Mouse (Mus musculus) heart, embryonic 15.5 days (tissue): ENCODE measurements around the gene Itga9. TPM values are rescaled to one million over a fixed set of nuclear protein-coding genes. Genes with fewer than 3 reads are reported as not detected.

Source experiments
- ATAC-seq: fragments of 200-750 bp; cut with Nextera tagmentation; replicated peaks from 2 replicates; pipeline ENCODE4 v1.8.0; 2017; ENCODE audit warnings: low read depth, moderate TSS enrichment; ENCODE audit not compliant: insufficient number of reproducible peaks, insufficient read depth, low FRiP score
- H3K27ac ChIP-seq: fragments of 300-500 bp; sonication (generic); 2 replicates; pipeline ENCODE4 v1.5.1; 2015; ENCODE audit warnings: mild to moderate bottlenecking, inconsistent platforms
- H3K27me3 ChIP-seq: fragments of 300-500 bp; sonication (generic); 2 replicates; pipeline ENCODE4 v1.6.1; 2015; ENCODE audit warnings: inconsistent platforms
- H3K36me3 ChIP-seq: fragments of 300-500 bp; sonication (generic); 2 replicates; pipeline ENCODE4 v1.6.1; 2015; ENCODE audit warnings: mild to moderate bottlenecking, inconsistent platforms
- H3K4me1 ChIP-seq: fragments of 300-500 bp; sonication (generic); replicated peaks from 2 replicates; pipeline ENCODE4 v1.6.1; 2015; ENCODE audit warnings: inconsistent platforms
- H3K4me2 ChIP-seq: fragments of 300-500 bp; sonication (generic); 2 replicates; pipeline ENCODE4 v1.6.1; 2015; ENCODE audit warnings: inconsistent platforms, mild to moderate bottlenecking, moderate library complexity
- H3K4me3 ChIP-seq: fragments of 300-500 bp; sonication (generic); 2 replicates; pipeline ENCODE4 v1.5.1; 2015; ENCODE audit warnings: mild to moderate bottlenecking, inconsistent platforms
- H3K9ac ChIP-seq: fragments of 300-500 bp; sonication (generic); 2 replicates; pipeline ENCODE4 v1.6.1; 2015; ENCODE audit warnings: mild to moderate bottlenecking, inconsistent platforms
- H3K9me3 ChIP-seq: fragments of 300-500 bp; sonication (generic); replicated peaks from 2 replicates; pipeline ENCODE4 v1.6.1; 2016; ENCODE audit warnings: inconsistent platforms
- WGBS: fragments of 180-500 bp; shearing (Covaris S2); methylation state at CpG from one replicate; pipeline ENCODE4 v1.1.7; 2015; ENCODE audit warnings: mixed read lengths; 5-methylcytosine and 5-hydroxymethylcytosine counted together
- polyA plus RNA-seq: library from polyadenylated mRNA; unstranded; fragments of >200 nt; fragmentation: Nextera tagmentation; extraction: Ambion mirVana; gene quantifications from 2 replicates; pipeline ENCODE4 v1.2.1, GENCODE M21; 2015

Gene Itga9
- polyA plus RNA-seq, 1 experiment from 2014 or later = 12.0 TPM

DNA sequence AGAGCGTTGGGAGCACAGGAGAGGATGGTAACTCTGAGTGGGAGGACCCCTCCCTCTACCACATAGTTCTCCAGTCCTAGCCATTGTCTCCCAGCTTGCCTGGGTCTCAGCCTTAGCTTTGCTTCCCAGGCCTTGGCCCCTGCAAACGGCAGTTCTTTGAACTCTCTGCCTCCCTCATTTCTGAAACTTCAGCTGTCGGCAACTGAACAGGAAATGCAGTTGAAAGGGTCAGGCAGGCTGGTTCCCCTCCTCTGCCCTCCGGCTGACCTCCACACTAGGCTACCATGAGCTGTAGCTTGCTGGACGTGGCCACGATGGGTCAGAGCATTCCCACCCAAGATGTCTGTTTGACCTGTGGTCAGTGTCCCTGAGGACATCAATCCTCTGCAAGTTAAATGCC lies 48.5 kb downstream of the Itga9 start:
- Histone ChIP-seq H3K36me3 (peaks cover 7% of the 10 kb centered on the region; the same call in 1 of the 2 replicates), H3K27me3 (no peaks in the 10 kb centered on the region), H3K4me3 (no peak overlapping the region), H3K9me3 (no peaks in the 10 kb centered on the region), H3K9ac (no peak overlapping the region), H3K4me2 (no peak overlapping the region), H3K4me1 (peaks cover 19% of the 10 kb centered on the region), H3K27ac (0 out of 2 replicates have a peak overlapping the region, but pooled peaks have one; percentile 20)
- WGBS = 24% methylated on average over 6 of the region's 6 CpGs
- no peak for ATAC-seq

DNA sequence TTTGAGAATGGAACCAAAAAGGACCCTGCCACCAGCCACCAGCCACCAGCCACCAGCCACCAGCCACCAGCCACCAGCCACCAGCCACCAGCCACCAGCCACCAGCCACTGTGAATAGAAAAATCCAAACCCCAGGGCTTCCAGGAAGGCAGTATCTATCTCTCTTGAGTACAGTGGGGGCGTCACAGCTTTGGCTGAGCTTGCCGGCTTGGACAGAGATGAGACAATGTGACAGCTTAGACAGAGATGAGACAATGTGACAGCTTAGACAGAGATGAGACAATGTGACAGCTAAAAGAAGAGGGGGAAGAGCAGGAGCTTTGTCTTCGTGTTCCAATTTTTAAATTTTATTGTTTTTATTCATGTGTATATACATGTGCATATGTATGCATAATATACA lies 49.2 kb downstream of the Itga9 start:
- Histone ChIP-seq H3K4me2 (no peak overlapping the region), H3K4me3 (no peak overlapping the region), H3K36me3 (peaks cover 7% of the 10 kb centered on the region; the same call in 1 of the 2 replicates), H3K27me3 (no peaks in the 10 kb centered on the region), H3K9me3 (no peaks in the 10 kb centered on the region), H3K9ac (no peak overlapping the region), H3K4me1 (peaks cover 19% of the 10 kb centered on the region), H3K27ac (no peak overlapping the region)
- ATAC-seq = no peak
- 62% methylated on average over 3 of the region's 3 CpGs for WGBS

DNA sequence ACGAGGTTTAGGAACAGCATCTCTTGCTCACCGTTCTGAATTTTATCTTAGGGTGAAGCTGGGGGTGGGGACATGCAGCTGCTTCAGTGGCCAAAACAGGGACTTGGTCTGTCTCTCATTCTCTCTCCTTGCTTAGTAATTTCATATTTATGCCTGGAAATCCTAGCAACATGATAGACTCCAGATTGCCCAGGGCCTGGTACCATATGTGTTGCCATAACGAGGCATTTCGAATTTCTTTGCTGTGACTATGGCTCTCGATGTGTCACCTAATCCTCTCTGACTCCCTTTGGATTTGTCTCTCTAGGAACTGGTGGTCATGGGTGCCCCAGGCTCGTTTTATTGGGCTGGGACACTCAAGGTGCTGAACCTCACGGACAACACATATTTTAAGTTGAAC lies 51.7 kb downstream of the Itga9 start:
- WGBS = 82% methylated on average over 7 of the region's 7 CpGs
- ATAC-seq = no peak

GRCm38 (mm10) chr9:118659809-118660208 lies 53.3 kb downstream of the Itga9 start:
- Histone ChIP-seq H3K4me1 (peaks cover 6% of the 10 kb centered on the region), H3K9ac (no peak overlapping the region), H3K4me2 (no peak overlapping the region), H3K36me3 (peaks cover 22% of the 10 kb centered on the region), H3K27ac (no peak overlapping the region), H3K4me3 (no peak overlapping the region), H3K27me3 (no peaks in the 10 kb centered on the region), H3K9me3 (no peaks in the 10 kb centered on the region)
- ATAC-seq = no peak
- 76% methylated on average over 5 of the region's 5 CpGs for WGBS

More for the DNA sequence above, 51.7 kb downstream of the Itga9 start:
- Histone ChIP-seq H3K9me3 (no peaks in the 10 kb centered on the region), H3K9ac (no peak overlapping the region), H3K4me3 (no peak overlapping the region), H3K27ac (no peak overlapping the region), H3K27me3 (no peaks in the 10 kb centered on the region), H3K4me2 (no peak overlapping the region), H3K4me1 (peaks cover 9% of the 10 kb centered on the region), H3K36me3 (peaks cover 9% of the 10 kb centered on the region; the same call in 1 of the 2 replicates)

- 44% methylated on average over 7 of the region's 7 CpGs for WGBS
- H3K36me3 ChIP-seq = peaks cover 22% of the 10 kb centered on the region
- H3K27ac ChIP-seq = no peak overlapping the region
- no peak overlapping the region for H3K9ac ChIP-seq
- no peak overlapping the region for H3K4me2 ChIP-seq
- no peak for ATAC-seq
- H3K27me3 ChIP-seq = no peaks in the 10 kb centered on the region
- H3K4me3 ChIP-seq = no peak overlapping the region
- H3K4me1 ChIP-seq = peaks cover 2% of the 10 kb centered on the region
- no peaks in the 10 kb centered on the region for H3K9me3 ChIP-seq
Observed at GRCm38 (mm10) chr9:118660259-118660658, 53.8 kb downstream of the Itga9 start.

GRCm38 (mm10) chr9:118662026-118662425 lies 55.5 kb downstream of the Itga9 start:
- H3K36me3 ChIP-seq = peaks cover 29% of the 10 kb centered on the region

DNA sequence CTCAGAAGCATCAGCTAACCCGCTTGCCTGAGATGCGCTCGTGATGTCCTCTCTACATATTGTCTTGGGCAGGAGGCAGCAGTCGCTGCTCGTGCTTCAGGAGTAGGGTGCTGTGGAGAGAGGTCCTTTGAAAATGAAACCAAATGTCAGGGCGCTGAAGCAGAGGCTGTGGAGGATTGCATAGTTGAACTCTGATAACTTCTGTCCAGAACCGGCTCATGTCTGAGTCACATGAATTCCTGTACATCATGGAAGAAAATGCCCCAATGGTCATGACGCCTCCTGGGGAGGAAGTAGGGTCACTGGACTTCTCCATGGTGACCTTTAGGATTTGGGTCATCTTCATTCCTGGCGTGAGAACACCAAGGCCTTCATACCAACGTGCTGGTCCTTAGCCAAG lies 56.0 kb downstream of the Itga9 start:
- H3K27ac ChIP-seq = no peak overlapping the region
- no peaks in the 10 kb centered on the region for H3K27me3 ChIP-seq
- H3K9me3 ChIP-seq = no peaks in the 10 kb centered on the region
- no peak overlapping the region for H3K9ac ChIP-seq
- no peaks in the 10 kb centered on the region for H3K4me1 ChIP-seq
- no peak overlapping the region for H3K4me3 ChIP-seq
- no peak overlapping the region for H3K4me2 ChIP-seq
- H3K36me3 ChIP-seq = peaks cover 29% of the 10 kb centered on the region
- WGBS = 87% methylated on average over 10 of the region's 10 CpGs
- no peak for ATAC-seq

More at GRCm38 (mm10) chr9:118662026-118662425, 55.5 kb downstream of the Itga9 start:
- Histone ChIP-seq H3K9me3 (no peaks in the 10 kb centered on the region), H3K27ac (no peak overlapping the region), H3K27me3 (no peaks in the 10 kb centered on the region), H3K9ac (no peak overlapping the region), H3K4me2 (no peak overlapping the region), H3K4me3 (no peak overlapping the region), H3K4me1 (no peaks in the 10 kb centered on the region)
- 81% methylated on average over 8 of the region's 8 CpGs for WGBS
- no peak for ATAC-seq

DNA sequence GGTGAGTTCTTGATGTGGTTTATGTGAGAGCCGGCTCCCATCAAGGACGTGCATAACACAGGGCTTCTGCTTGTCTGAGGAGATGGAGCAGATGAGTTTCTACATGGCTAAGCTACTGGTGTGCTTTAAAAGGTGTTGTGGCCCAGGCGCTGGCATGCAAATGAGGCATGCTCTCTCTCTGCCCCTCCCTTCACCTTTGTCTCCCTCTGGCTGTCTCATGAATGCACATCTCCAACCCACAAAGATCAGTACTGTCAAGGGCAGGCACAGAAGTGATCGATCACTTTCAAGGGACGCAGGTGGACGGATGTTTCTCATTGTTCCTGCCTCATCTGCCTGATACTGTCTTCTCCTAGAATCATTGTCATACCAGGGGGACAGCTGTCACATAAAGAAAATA lies 57.4 kb downstream of the Itga9 start:
- no peak overlapping the region for H3K9ac ChIP-seq
- no peaks in the 10 kb centered on the region for H3K4me1 ChIP-seq
- no peaks in the 10 kb centered on the region for H3K27me3 ChIP-seq
- H3K9me3 ChIP-seq = no peaks in the 10 kb centered on the region
- no peak for ATAC-seq
- H3K36me3 ChIP-seq = peaks cover 34% of the 10 kb centered on the region
- no peak overlapping the region for H3K4me3 ChIP-seq
- WGBS = 70% methylated on average over 6 of the region's 6 CpGs
- no peak overlapping the region for H3K27ac ChIP-seq
- no peak overlapping the region for H3K4me2 ChIP-seq

GRCm38 (mm10) chr9:118666069-118666468 lies 59.6 kb downstream of the Itga9 start:
- Histone ChIP-seq H3K4me3 (no peak overlapping the region), H3K27me3 (no peaks in the 10 kb centered on the region), H3K4me2 (no peak overlapping the region), H3K9ac (no peak overlapping the region), H3K4me1 (no peaks in the 10 kb centered on the region), H3K27ac (no peak overlapping the region), H3K36me3 (peaks cover 40% of the 10 kb centered on the region), H3K9me3 (no peaks in the 10 kb centered on the region)
- 53% methylated on average over 3 of the region's 3 CpGs for WGBS
- no peak for ATAC-seq

DNA sequence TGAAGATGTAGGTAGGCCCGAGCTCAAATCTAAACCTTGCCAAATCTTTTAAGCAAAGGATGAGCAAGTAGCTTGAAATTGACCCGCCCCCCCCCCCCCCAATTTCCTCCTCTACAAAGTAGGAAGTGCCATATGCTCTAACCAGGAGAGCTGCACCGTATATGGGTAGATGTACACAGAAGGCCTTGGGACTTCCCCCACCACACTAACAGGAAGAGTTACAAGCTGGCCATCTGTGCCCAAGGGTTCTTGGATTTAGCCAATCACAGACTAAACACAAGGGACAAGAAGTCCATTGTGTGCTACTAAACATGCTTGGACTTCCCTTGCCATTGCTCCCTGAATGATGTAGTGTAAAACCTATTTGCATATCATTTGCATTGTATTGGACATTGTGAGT lies 63.2 kb downstream of the Itga9 start:
- Histone ChIP-seq H3K4me2 (no peak overlapping the region), H3K9me3 (no peaks in the 10 kb centered on the region), H3K36me3 (peaks cover 25% of the 10 kb centered on the region), H3K27me3 (no peaks in the 10 kb centered on the region), H3K4me3 (no peak overlapping the region), H3K27ac (no peak overlapping the region), H3K9ac (no peak overlapping the region), H3K4me1 (no peaks in the 10 kb centered on the region)
- WGBS = 68% methylated on average over 3 of the region's 3 CpGs
- no peak for ATAC-seq

- Histone ChIP-seq H3K4me2 (no peak overlapping the region), H3K36me3 (peaks cover 11% of the 10 kb centered on the region; the same call in 1 of the 2 replicates), H3K4me1 (peaks cover 22% of the 10 kb centered on the region), H3K9me3 (no peaks in the 10 kb centered on the region), H3K4me3 (no peak overlapping the region), H3K27ac (peak overlapping the region; percentile 58), H3K27me3 (no peaks in the 10 kb centered on the region), H3K9ac (no peak overlapping the region)
- 49% methylated on average over 12 of the region's 12 CpGs for WGBS
- peak; percentile 50 for ATAC-seq
Observed at GRCm38 (mm10) chr9:118674277-118674676, 67.8 kb downstream of the Itga9 start.

DNA sequence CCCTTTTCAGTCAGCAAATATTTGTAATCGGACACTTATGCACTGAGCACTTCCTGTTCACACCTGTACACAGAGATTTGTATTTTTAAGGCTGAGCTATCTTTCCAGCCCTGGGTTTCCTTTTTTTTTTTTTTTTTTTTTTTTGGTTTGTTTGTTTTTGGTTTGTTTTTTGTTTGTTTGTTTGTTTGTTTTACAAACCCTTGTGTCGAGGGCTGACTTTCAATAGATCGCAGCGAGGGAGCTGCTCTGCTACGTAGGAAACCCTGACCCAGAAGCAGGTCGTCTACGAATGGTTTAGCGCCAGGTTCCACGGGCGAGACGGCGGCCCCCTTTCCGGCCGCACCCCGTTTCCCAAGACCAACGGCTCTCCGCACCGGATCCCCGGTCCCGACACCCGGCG lies 68.3 kb downstream of the Itga9 start:
- H3K4me3 ChIP-seq = no peak overlapping the region
- no peak for ATAC-seq
- 87% methylated on average over 22 of the region's 22 CpGs for WGBS
- no peaks in the 10 kb centered on the region for H3K27me3 ChIP-seq
- no peak overlapping the region for H3K4me2 ChIP-seq
- H3K9ac ChIP-seq = no peak overlapping the region
- H3K27ac ChIP-seq = peak overlapping the region; percentile 58
- peaks cover 11% of the 10 kb centered on the region; the same call in 1 of the 2 replicates for H3K36me3 ChIP-seq
- H3K4me1 ChIP-seq = peaks cover 22% of the 10 kb centered on the region
- no peaks in the 10 kb centered on the region for H3K9me3 ChIP-seq
